ENCODE assay signal across 21 mouse cellular contexts in genomic region chr5:90706350-90706749, GRCm38 (mm10). TPM values are rescaled to one million over a fixed set of nuclear protein-coding genes. Genes with fewer than 3 reads are reported as not detected.
DNase-seq lines count a peak whose midpoint lies in the region; ATAC-seq and TF ChIP-seq lines count a peak whose summit lies in the region.
"Had no signal": no experiment of that assay in that cellular context is flagged by ENCODE, and none has a peak within 500 bp of the region (broad histone marks: within the 10 kb centered on the region; RNA-seq: fewer than 3 reads in every experiment).

No protein-coding gene starts in this region.

- no peaks in the 10 kb centered on the region for H3K4me1 ChIP-seq in kidney, embryonic 15.5 days
- H3K4me1 ChIP-seq: forebrain, embryonic 13.5 days; hindbrain, embryonic 12.5 days; liver, embryonic 13.5 days; midbrain, embryonic 12.5 days; neural tube, embryonic 13.5 days; stomach, embryonic 15.5 days had no signal

- H3K9me3 ChIP-seq in kidney, embryonic 15.5 days (replicated peaks): no peaks in the 10 kb centered on the region
- H3K9me3 ChIP-seq: forebrain, embryonic 13.5 days; hindbrain, embryonic 12.5 days; liver, embryonic 13.5 days; midbrain, embryonic 12.5 days; neural tube, embryonic 13.5 days; stomach, embryonic 15.5 days had no signal

- H3K4me2 ChIP-seq in kidney, embryonic 15.5 days: no peak overlapping the region
- H3K4me2 ChIP-seq: forebrain, embryonic 13.5 days; hindbrain, embryonic 12.5 days; liver, embryonic 13.5 days; lung, embryonic 14.5 days; midbrain, embryonic 12.5 days; neural tube, embryonic 13.5 days; stomach, embryonic 15.5 days had no signal

- no peaks in the 10 kb centered on the region for H3K79me3 ChIP-seq in C2C12 (ENCODE audit: low read depth)

- H3K27ac ChIP-seq in kidney, embryonic 15.5 days: no peak overlapping the region
- H3K27ac ChIP-seq: forebrain, embryonic 13.5 days; hindbrain, embryonic 12.5 days; liver, embryonic 13.5 days; midbrain, embryonic 12.5 days; neural tube, embryonic 13.5 days; stomach, embryonic 15.5 days had no signal

- no peak overlapping the region for H3ac ChIP-seq in C2C12 (ENCODE audit: control insufficient read depth, insufficient read length, low read depth)

- no peak for TF ChIP-seq CTCF in C2C12 (IDR thresholded peaks at IDR 0.05; ENCODE audit: control insufficient read depth, insufficient read depth, insufficient read length)

- H3K79me2 ChIP-seq in C2C12 (ENCODE audit: control insufficient read depth, insufficient read depth): no peaks in the 10 kb centered on the region

- no peak overlapping the region for H3K9ac ChIP-seq in kidney, embryonic 15.5 days
- H3K9ac ChIP-seq: forebrain, embryonic 13.5 days; hindbrain, embryonic 12.5 days; liver, embryonic 13.5 days; lung, embryonic 14.5 days; midbrain, embryonic 12.5 days; neural tube, embryonic 13.5 days; stomach, embryonic 15.5 days had no signal

- H3K27me3 ChIP-seq in kidney, embryonic 15.5 days: no peaks in the 10 kb centered on the region
- H3K27me3 ChIP-seq in C2C12 (ENCODE audit: control insufficient read depth, insufficient read depth, insufficient read length): no peaks in the 10 kb centered on the region
- H3K27me3 ChIP-seq: forebrain, embryonic 13.5 days; hindbrain, embryonic 12.5 days; liver, embryonic 13.5 days; midbrain, embryonic 12.5 days; neural tube, embryonic 13.5 days; stomach, embryonic 15.5 days had no signal

- WGBS in kidney, embryonic 15.5 days: 83% methylated on average over 3 of the region's 3 CpGs

- ATAC-seq in kidney, embryonic 15.5 days (replicated peaks; ENCODE audit: low FRiP score): no peak
- ATAC-seq in megakaryocyte-erythroid progenitor cell, adult 5-6 weeks (replicated peaks; ENCODE audit: low FRiP score, low TSS enrichment, poor library complexity, severe bottlenecking): no peak
- ATAC-seq: CD4-positive, CD25-positive, alpha-beta regulatory T cell, adult 4 months; forebrain, embryonic 13.5 days had no signal

- H3K4me3 ChIP-seq in kidney, embryonic 15.5 days (replicated peaks): no peak overlapping the region
- no peak overlapping the region for H3K4me3 ChIP-seq in C2C12 (ENCODE audit: insufficient read depth, poor library complexity, severe bottlenecking)
- H3K4me3 ChIP-seq: forebrain, embryonic 13.5 days; hindbrain, embryonic 12.5 days; liver, embryonic 13.5 days; midbrain, embryonic 12.5 days; neural tube, embryonic 13.5 days; stomach, embryonic 15.5 days had no signal

- peak; percentile 10 for DNase-seq in kidney, adult 18-20 months
- peak; percentile 75 for DNase-seq in 3134 (ENCODE audit: extremely low read depth, insufficient read length, low spot score)
- DNase-seq in kidney, postnatal 14 days: peak; percentile 9
- DNase-seq in right cerebral cortex, postnatal 36 days (ENCODE audit: low spot score in 2 of 2): no peak
- DNase-seq: cerebellum, adult 8-10 months; layer of hippocampus, adult 9-11 months; liver, embryonic 13.5 days; lung, embryonic 14.5 days; lung, postnatal 36 days; thymus, adult 18-20 months had no signal

- H3K36me3 ChIP-seq in kidney, embryonic 15.5 days: no peaks in the 10 kb centered on the region
- no peaks in the 10 kb centered on the region for H3K36me3 ChIP-seq in C2C12 (ENCODE audit: control insufficient read depth, insufficient read depth)
- H3K36me3 ChIP-seq: hindbrain, embryonic 12.5 days; liver, embryonic 13.5 days; midbrain, embryonic 12.5 days; neural tube, embryonic 13.5 days; stomach, embryonic 15.5 days had no signal

TF ChIP-seq in C2C12, 6 proteins besides CTCF, POLR2A, EP300 and RAD21:
- TF ChIP-seq MYOD1 (IDR thresholded peaks at IDR 0.05; ENCODE audit: control insufficient read depth, insufficient read length, low read depth): no peak
- peak; percentile 49 for TF ChIP-seq FOSL1 (IDR thresholded peaks at IDR 0.05; ENCODE audit: insufficient read depth, low read length, poor library complexity, severe bottlenecking)
- peak; percentile 86 for TF ChIP-seq USF1 (IDR thresholded peaks at IDR 0.05; ENCODE audit: low read depth)
- no peak for TF ChIP-seq MAX (IDR thresholded peaks at IDR 0.05)
- TF ChIP-seq CEBPB (IDR thresholded peaks at IDR 0.05; ENCODE audit: low read depth): peak; percentile 70
- no peak for TF ChIP-seq MYOG (IDR thresholded peaks at IDR 0.05; ENCODE audit: control insufficient read depth, extremely low read depth, insufficient read length)
TF ChIP-seq in C2C12: peak in this region for 3.

RNA-seq across cellular contexts. Expression of gene Cxcl5, which starts 52.8 kb away (rescaled TPM):
- polyA plus RNA-seq in kidney, embryonic 15.5 days (2015; fragmentation: Nextera tagmentation; extraction: Ambion mirVana): not detected in 2 replicates
- 0.14 TPM for polyA plus RNA-seq in C2C12 (2012; fragmentation: generic; extraction: Trizol)
- not detected in 2 replicates for total RNA-seq in megakaryocyte-erythroid progenitor cell, adult 5-6 weeks (2014; fragmentation: Nextera tagmentation)
- total RNA-seq in megakaryocyte-erythroid progenitor cell, adult 5-6 weeks (2017): 0.30 TPM in 1 of 2 replicates, not detected in the other
- total RNA-seq: gastrocnemius, adult 8-10 months; granulocyte monocyte progenitor cell, adult 5-6 weeks had no signal
- polyA plus RNA-seq: CD4-positive, CD25-positive, alpha-beta regulatory T cell, adult 4 months; forebrain, embryonic 13.5 days; lung, embryonic 14.5 days; midbrain, embryonic 12.5 days; neural tube, embryonic 13.5 days had no signal

Comparison
In these comparisons a context has a peak if more than half of its experiments do, and no peak if none do; other contexts are left out.
1. DNase-seq: peak in kidney, adult 18-20 months (single experiment), 3134 (single experiment) and kidney, postnatal 14 days (single experiment); none in right cerebral cortex, postnatal 36 days (0 of 2).